In genomic region chr9:67783925-67784324, GRCm38 (mm10) we compare ENCODE assay signal across 15 mouse cellular contexts. TPM values are rescaled to one million over a fixed set of nuclear protein-coding genes. Genes with fewer than 3 reads are reported as not detected.
A peak's percentile ranks its signal among the peaks of the same experiment; 100 is the strongest.
DNase-seq lines count a peak whose midpoint lies in the region; ATAC-seq and TF ChIP-seq lines count a peak whose summit lies in the region.
"Had no signal": no experiment of that assay in that cellular context is flagged by ENCODE, and none has a peak within 500 bp of the region (broad histone marks: within the 10 kb centered on the region; RNA-seq: fewer than 3 reads in every experiment).

No protein-coding gene starts in this region.

- H3K4me1 ChIP-seq in intestine, postnatal 0 days (replicated peaks; ENCODE audit: control insufficient read depth, insufficient read depth, low read length), result no peaks in the 10 kb centered on the region
- 0 out of 2 replicates have a peak, but pooled peaks cover 3% of the 10 kb centered on the region for H3K4me1 ChIP-seq in intestine, embryonic 16.5 days (ENCODE audit: control insufficient read depth, insufficient read depth, low read length)
- H3K4me1 ChIP-seq in thymus, adult 2 months (replicated peaks; ENCODE audit: control insufficient read depth, insufficient read depth, low read length), result no peaks in the 10 kb centered on the region
- H3K4me1 ChIP-seq: hindbrain, embryonic 15.5 days had no signal

- H3K27ac ChIP-seq in intestine, postnatal 0 days (ENCODE audit: low read depth, low read length), result no peak overlapping the region
- H3K27ac ChIP-seq in intestine, embryonic 16.5 days (ENCODE audit: low read length), result no peak overlapping the region
- H3K27ac ChIP-seq in thymus, adult 2 months (ENCODE audit: control insufficient read depth, insufficient read depth, low read length), result no peak overlapping the region
- H3K27ac ChIP-seq: hindbrain, embryonic 15.5 days had no signal

- H3K4me2 ChIP-seq in intestine, postnatal 0 days (replicated peaks; ENCODE audit: low read depth), result no peak overlapping the region
- H3K4me2 ChIP-seq in intestine, embryonic 16.5 days (ENCODE audit: low read depth, low read length), result no peak overlapping the region
- H3K4me2 ChIP-seq: heart, embryonic 11.5 days; hindbrain, embryonic 15.5 days had no signal

- CTCF ChIA-PET in Patski (lab: Charles Lee), result no interaction called here

- no peaks in the 10 kb centered on the region for H3K36me3 ChIP-seq in intestine, postnatal 0 days (ENCODE audit: control insufficient read depth, insufficient read depth)
- no peaks in the 10 kb centered on the region for H3K36me3 ChIP-seq in intestine, embryonic 16.5 days (ENCODE audit: control insufficient read depth, insufficient read depth, low read length)
- no peaks in the 10 kb centered on the region for H3K36me3 ChIP-seq in thymus, adult 2 months (ENCODE audit: control insufficient read depth, insufficient read depth, low read length)
- H3K36me3 ChIP-seq in splenic B cell, adult 2 months (ENCODE audit: control insufficient read depth, insufficient read depth, low read length, poor library complexity, severe bottlenecking), result no peaks in the 10 kb centered on the region
- H3K36me3 ChIP-seq: hindbrain, embryonic 15.5 days had no signal

- no peak overlapping the region for H3K4me3 ChIP-seq in intestine, postnatal 0 days (ENCODE audit: low read depth, low read length)
- H3K4me3 ChIP-seq in intestine, embryonic 16.5 days (ENCODE audit: low read length), result no peak overlapping the region
- no peak overlapping the region for H3K4me3 ChIP-seq in thymus, adult 2 months (ENCODE audit: control insufficient read depth, insufficient read depth, low read length)
- H3K4me3 ChIP-seq: hindbrain, embryonic 15.5 days had no signal

- H3K9ac ChIP-seq in intestine, postnatal 0 days (ENCODE audit: low read depth, low read length), result no peak overlapping the region
- H3K9ac ChIP-seq in intestine, embryonic 16.5 days (ENCODE audit: low read depth, low read length), result no peak overlapping the region
- H3K9ac ChIP-seq: hindbrain, embryonic 15.5 days had no signal

- peak; percentile 62 for TF ChIP-seq CTCF in intestine, postnatal 0 days (IDR thresholded peaks at IDR 0.05; ENCODE audit: low read depth)
- no peak for TF ChIP-seq CTCF in thymus, adult 2 months (IDR thresholded peaks at IDR 0.05; ENCODE audit: borderline replicate concordance, control insufficient read depth, extremely low read depth, insufficient read depth, low read length, poor library complexity)
- peak; percentile 64 for TF ChIP-seq CTCF in Patski (IDR thresholded peaks at IDR 0.05)

- in situ Hi-C loops in Patski (cut with MboI; ENCODE audit: low pct_unique_long_range_greater_than_20kb), result no loop called here

- ATAC-seq in intestine, postnatal 0 days, result no peak
- no peak for ATAC-seq in intestine, embryonic 16.5 days
- no peak for ATAC-seq in Patski
- ATAC-seq: midbrain, embryonic 16.5 days had no signal

- no peak for TF ChIP-seq POLR2A in thymus, adult 2 months (IDR thresholded peaks at IDR 0.05; ENCODE audit: control insufficient read depth, extremely low read depth, insufficient read depth, low read length, poor library complexity)

- no peaks in the 10 kb centered on the region for H3K27me3 ChIP-seq in intestine, postnatal 0 days (replicated peaks; ENCODE audit: control insufficient read depth, insufficient read depth, low read length)
- no peaks in the 10 kb centered on the region for H3K27me3 ChIP-seq in intestine, embryonic 16.5 days (replicated peaks; ENCODE audit: control insufficient read depth, insufficient read depth, low read length)
- H3K27me3 ChIP-seq in thymus, adult 2 months (ENCODE audit: control insufficient read depth, insufficient read depth, low read length), result no peaks in the 10 kb centered on the region
- H3K27me3 ChIP-seq in Patski, result peaks cover 40% of the 10 kb centered on the region
- H3K27me3 ChIP-seq in splenic B cell, adult 2 months (ENCODE audit: control insufficient read depth, insufficient read depth, low read length, poor library complexity, severe bottlenecking), result no peaks in the 10 kb centered on the region
- H3K27me3 ChIP-seq: hindbrain, embryonic 15.5 days had no signal

- H3K9me3 ChIP-seq in intestine, postnatal 0 days (ENCODE audit: control insufficient read depth), result no peaks in the 10 kb centered on the region
- H3K9me3 ChIP-seq in intestine, embryonic 16.5 days (ENCODE audit: control insufficient read depth, low read length), result no peaks in the 10 kb centered on the region
- H3K9me3 ChIP-seq: hindbrain, embryonic 15.5 days had no signal

- POLR2A ChIA-PET in Patski (lab: Charles Lee), result no interaction called here

- DNase-seq in thymus, adult 2 months, result peak; percentile 14
- DNase-seq in thymus, postnatal 0 days (ENCODE audit: low spot score), result no peak
- DNase-seq in Patski (ENCODE audit: low read depth, low spot score), result no peak
- peak; percentile 5 for DNase-seq in splenic B cell, adult 2 months (ENCODE audit: low read depth, low spot score)
- DNase-seq in urinary bladder, postnatal 10 days (ENCODE audit: low spot score), result no peak
- DNase-seq in gastrocnemius, postnatal 4 days (ENCODE audit: low spot score in 2 of 2), result no peak
- DNase-seq: cerebellum, postnatal 36 days; left cerebral cortex, postnatal 4 days; lung, postnatal 10 days had no signal

RNA-seq across cellular contexts. Expression of gene C2cd4b, which starts 24.7 kb away (rescaled TPM):
- polyA plus RNA-seq in intestine, postnatal 0 days (2015; fragmentation: Nextera tagmentation; extraction: Ambion mirVana), result 2.0 and 3.7 TPM in 2 replicates
- polyA plus RNA-seq in intestine, embryonic 16.5 days (2015; fragmentation: Nextera tagmentation; extraction: Ambion mirVana), result 0.11 TPM in 1 of 2 replicates, not detected in the other
- polyA plus RNA-seq in thymus, adult 2 months (2012; rRNA removed), result 1.7 and 2.7 TPM in 2 replicates
- 0.09 and 0.47 TPM in 2 replicates for polyA plus RNA-seq in thymus, postnatal 0 days (2015; fragmentation: Nextera tagmentation; extraction: Ambion mirVana)
- polyA plus RNA-seq in Patski (2021), result 0.09 TPM
- total RNA-seq in gastrocnemius, postnatal 4 days (2021), result under 1 TPM; 0.86 to 0.88 TPM
- total RNA-seq: neutrophil, adult 5-6 weeks had no signal

RNA-seq across cellular contexts. Expression of gene C2cd4a, which starts 48.2 kb away (rescaled TPM):
- 0.48 and 0.69 TPM in 2 replicates for polyA plus RNA-seq in intestine, postnatal 0 days (2015; fragmentation: Nextera tagmentation; extraction: Ambion mirVana)
- 0.24 and 0.54 TPM in 2 replicates for polyA plus RNA-seq in intestine, embryonic 16.5 days (2015; fragmentation: Nextera tagmentation; extraction: Ambion mirVana)
- polyA plus RNA-seq in thymus, adult 2 months (2012; rRNA removed), result 0.46 and 1.3 TPM in 2 replicates
- polyA plus RNA-seq in thymus, postnatal 0 days (2015; fragmentation: Nextera tagmentation; extraction: Ambion mirVana), result 0.09 TPM in 1 of 2 replicates, not detected in the other
- polyA plus RNA-seq in Patski (2021), result 0.35 TPM
- total RNA-seq in gastrocnemius, postnatal 4 days (2021), result under 1 TPM; 0.26 to 0.71 TPM
- total RNA-seq: left cerebral cortex, postnatal 4 days; neutrophil, adult 5-6 weeks had no signal

RNA-seq across cellular contexts. Expression of gene Vps13c, which starts 56.3 kb away (rescaled TPM):
- polyA plus RNA-seq in intestine, postnatal 0 days (2015; fragmentation: Nextera tagmentation; extraction: Ambion mirVana), result 2.6 and 3.5 TPM in 2 replicates
- 4.2 and 4.5 TPM in 2 replicates for polyA plus RNA-seq in intestine, embryonic 16.5 days (2015; fragmentation: Nextera tagmentation; extraction: Ambion mirVana)
- 14.1 and 14.5 TPM in 2 replicates for polyA plus RNA-seq in thymus, adult 2 months (2012; rRNA removed)
- polyA plus RNA-seq in thymus, postnatal 0 days (2015; fragmentation: Nextera tagmentation; extraction: Ambion mirVana), result 8.0 and 9.9 TPM in 2 replicates
- 81.0 TPM for polyA plus RNA-seq in Patski (2021)
- total RNA-seq in gastrocnemius, postnatal 4 days (2021), result 10 to 100 TPM; 25.6 to 27.3 TPM

Comparison
In these comparisons a context has a peak if more than half of its experiments do, and no peak if none do; other contexts are left out.
1. DNase-seq: peak in thymus, adult 2 months (single experiment) and splenic B cell, adult 2 months (single experiment); none in thymus, postnatal 0 days (single experiment), Patski (single experiment), urinary bladder, postnatal 10 days (single experiment) and gastrocnemius, postnatal 4 days (0 of 2).